Mouse (Mus musculus) adrenal gland, postnatal 25 days (tissue): ENCODE data around the gene Nadk2. TPM values are rescaled to one million over a fixed set of nuclear protein-coding genes. Genes with fewer than 3 reads are reported as not detected.
A peak's percentile ranks its signal among the peaks of the same experiment; 100 is the strongest.

Experiments used
- DNase-seq: peaks from one replicate; pipeline ENCODE4 v3.0.0; 2021; ENCODE audit warnings: mixed read lengths
- total RNA-seq: library from RNA; stranded (reverse); gene quantifications from 2 replicates; pipeline ENCODE4 v1.2.3, GENCODE M21; 2021

The Nadk2 gene
- total RNA-seq, 1 experiment from 2014 or later = 73.3 TPM

DNA sequence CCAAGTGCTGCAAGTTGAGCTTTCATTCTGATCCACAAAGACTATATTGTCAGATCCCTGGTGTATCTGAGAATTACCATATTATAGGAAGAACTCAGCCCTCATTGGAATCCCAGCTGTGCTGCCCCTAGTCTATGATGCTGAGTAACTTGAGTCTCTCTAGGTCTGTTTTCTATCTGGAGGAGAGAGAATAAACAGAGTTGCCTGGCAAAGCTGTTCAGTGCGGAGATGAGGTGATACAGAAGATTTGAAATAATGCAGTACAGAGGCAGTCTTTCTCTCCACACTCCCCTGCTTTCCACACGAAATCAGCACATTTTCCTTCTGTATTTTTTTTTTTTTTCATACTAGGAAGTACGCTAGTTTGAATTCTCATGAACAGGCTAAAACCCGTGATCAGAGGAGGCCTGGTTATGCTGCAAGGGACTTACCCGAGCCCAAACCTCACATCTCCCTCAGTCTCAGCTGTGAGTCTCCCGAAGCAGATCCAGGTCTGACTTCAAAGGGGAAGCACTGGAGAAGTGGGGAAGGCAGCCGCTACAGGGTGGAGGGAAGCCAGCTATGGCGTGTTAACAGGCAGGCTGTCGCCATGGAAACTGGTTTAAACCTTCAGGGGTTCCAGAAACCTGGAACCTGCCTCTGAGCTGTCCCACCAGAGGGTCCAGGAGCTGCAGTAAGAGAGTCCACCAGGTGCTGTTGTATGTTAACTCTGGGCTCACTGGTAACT is 59.9 kb downstream of the Nadk2 start:
- DNase-seq = no peak

DNA sequence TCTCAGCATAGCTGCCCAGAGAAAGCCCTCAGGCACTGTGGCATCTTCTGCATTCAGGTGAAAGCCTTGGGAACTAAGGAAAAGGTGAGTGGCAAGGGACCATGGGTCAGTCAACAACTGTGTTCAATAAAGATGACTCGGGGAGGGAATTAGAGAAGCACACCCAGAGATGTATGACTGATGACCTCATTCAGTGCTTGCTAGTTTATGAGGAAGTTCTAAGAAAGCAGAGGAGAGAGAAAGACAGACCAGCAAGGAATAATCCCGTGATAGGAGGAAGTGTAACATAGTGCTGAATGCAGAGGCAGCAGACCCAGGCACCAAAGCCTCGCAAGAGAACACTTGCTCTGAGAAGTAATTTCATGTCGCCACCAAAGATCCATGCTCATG is 60.4 kb downstream of the Nadk2 start:
- DNase-seq = no peak

DNA sequence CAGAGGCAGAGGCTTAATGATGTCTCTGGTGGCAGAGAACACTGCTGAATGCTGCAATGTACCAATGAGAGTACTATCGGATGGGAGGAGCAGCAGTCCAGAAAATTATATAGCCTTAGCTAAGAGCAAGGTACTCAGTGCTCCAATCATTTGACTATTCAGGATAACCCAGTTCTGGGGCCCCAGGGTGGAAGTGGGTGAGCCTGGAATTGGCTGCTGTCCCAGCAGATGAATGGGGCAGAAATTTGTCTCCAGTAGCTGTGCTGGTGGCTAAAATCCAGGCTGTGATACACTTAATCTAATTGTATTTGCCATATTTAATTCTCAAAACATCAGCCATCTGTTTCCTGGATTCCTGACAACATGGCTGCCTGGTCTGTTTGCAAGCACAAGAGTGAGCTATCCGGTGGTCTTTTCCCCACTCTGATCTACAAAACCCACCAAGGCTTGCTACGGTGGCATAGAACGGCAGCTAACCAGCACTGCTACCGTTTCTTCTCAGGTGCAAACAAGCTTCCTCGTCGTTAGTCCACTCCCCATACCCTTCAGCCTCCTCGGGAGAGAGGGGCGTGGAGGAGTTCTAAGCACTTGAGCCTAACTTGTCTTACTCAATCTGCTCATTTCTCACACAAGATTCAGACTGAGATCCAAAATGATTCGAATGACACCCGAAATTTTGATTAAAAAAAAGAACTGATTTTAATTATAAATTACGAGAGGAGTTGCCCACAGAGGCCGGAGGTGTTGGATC is 61.8 kb downstream of the Nadk2 start:
- peak; percentile 18 for DNase-seq

DNA sequence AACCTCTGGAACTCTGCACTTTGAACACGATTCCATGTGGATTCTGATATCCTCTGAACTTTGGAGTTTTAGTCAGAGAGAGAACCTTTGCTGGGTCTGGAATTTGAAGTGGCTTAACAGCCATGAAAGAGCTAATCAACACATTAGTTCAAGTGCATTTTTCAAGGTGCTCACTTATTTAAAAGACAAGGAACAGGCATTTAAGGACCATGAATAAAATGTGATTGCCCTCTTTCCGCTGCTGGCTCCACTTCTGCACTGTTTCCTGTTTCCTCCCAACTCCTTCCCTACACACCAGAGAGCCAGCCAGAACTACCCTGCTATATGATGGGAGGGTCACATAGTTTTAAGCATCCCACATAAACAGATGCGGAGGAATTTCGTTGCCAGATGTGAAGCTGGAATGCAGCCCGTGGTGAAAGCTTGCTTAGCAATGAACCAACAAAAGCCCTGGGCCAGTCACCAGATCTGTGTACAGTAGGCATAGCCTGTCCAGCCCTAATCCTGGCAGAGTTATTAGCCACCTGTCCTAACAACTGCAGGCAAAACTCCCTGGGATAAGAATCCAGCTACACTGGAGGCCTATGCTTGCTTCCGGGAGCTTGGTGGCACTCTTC is 63.9 kb downstream of the Nadk2 start:
- DNase-seq = no peak

DNA sequence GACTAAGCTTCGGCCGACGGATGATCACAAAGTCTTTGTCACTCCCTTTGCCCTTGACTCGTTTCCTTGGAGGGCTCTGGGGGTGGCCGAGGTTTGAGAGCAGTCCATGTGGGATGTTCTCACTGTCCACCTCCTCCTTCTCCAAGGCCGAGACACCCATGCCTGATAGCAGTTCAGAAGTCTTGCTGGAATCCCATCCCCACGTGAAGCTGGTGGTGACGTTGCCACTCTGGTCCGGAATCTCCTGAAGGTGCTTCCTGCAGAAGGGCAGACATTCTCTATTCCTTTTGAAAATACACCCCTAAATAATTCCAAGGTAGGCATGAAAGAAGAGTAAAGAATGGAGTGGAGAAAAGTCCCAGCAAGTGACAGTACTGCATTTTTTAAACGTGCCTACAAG is 68.4 kb downstream of the Nadk2 start:
- DNase-seq = no peak

DNA sequence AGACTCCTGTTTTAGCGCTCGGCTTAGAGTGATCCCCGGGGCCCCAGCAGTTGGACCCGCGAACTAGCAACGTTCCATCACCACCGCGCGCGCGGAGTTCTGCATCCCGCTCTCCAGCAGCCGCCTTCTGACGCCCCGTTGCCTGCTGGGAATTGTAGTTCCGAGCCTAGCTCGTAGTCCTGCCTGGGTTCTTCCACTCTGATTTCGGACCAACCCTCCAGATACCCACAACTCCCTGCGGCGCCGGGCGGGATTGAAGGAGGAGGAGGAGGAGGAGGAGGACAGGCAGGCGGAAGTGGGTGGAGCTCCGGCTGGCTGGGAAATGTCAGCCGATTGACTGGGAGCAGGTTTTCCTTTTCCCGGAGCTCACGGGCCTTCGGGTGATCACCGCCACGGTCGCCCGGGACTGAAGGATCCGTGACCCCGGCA is 69.2 kb downstream of the Nadk2 start, which contains the start of gene Lmbrd2:
Gene Lmbrd2, plus strand, starts transcription at position 299 of the 429 bp plus-strand sequence.
- DNase-seq = peak; percentile 96

DNA sequence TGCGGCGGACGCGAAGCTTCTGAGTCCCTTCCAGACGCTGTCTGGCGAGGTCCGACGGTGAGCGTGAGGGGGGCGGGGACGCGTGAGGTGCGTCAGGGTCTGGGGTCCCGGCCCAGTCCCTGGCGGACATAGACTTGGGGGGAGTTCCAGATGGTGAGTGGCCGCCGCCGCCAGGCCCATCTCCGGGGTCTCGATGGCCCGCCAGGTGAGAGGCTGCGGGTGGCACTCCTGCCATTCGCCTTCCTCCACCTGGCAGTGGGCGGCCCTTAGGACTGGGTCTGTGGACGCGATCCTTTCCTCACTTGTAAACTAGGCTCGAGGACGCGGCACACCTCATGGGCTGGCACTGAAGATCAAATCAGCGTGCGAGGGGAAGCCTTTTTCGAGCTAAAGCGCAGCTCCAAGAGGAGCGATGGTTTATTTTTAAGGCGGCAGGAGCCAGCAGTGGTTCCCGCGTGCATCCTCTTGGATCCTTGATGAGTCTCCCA is 69.7 kb downstream of the Nadk2 start:
- peak; percentile 31 for DNase-seq

DNA sequence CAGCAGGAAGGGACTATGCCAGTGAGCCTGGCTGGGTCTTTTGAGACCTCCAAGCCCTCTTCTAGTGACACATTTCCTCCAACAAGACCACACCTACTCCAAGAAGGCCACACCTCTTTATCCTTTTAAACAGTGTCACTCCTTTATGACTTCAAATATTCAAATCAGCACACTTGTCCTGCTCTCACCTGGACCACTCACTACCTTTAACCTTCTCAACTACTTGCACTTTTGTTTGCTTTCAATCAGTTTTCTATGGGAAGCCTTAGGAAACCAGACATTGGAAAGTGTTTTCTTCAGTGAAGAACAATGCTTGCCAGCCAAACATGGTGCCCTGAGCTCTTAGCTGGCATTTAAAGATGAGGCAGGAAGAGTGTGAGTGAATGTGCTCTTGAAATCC is 84.3 kb downstream of the Nadk2 start, which contains the start of gene Skp2:
Gene Skp2, minus strand, starts transcription at position 101 of the 400 bp plus-strand sequence.
- DNase-seq = no peak

Other genes with a start within 250 kb of the Nadk2 start
- gene Ranbp3l, start 103.3 kb upstream of the Nadk2 start, total RNA-seq = not detected in 2 replicates
- gene Lmbrd2, start 69.3 kb downstream of the Nadk2 start, total RNA-seq = 22.9 and 23.7 TPM in 2 replicates
- gene Skp2, start 84.2 kb downstream of the Nadk2 start, total RNA-seq = 4.5 and 5.9 TPM in 2 replicates
- not detected in 2 replicates for gene Ugt3a1, start 205.6 kb downstream of the Nadk2 start, total RNA-seq